Mouse (Mus musculus): ENCODE results near the gene Usp7.

- TF ChIP-seq CTCF (IDR thresholded peaks at IDR 0.05; ENCODE audit: low read depth), result no peak
- no peak for TF ChIP-seq EP300 (optimal IDR thresholded peaks at IDR 0.05)
These were observed 91.5 kb downstream of the Usp7 start for GRCm38 (mm10) chr16:8700586-8700985.
